Mouse (Mus musculus): ENCODE measurements around the gene Cntnap1. TPM values are rescaled to one million over a fixed set of nuclear protein-coding genes. Genes with fewer than 3 reads are reported as not detected.
A peak's percentile ranks its signal among the peaks of the same experiment; 100 is the strongest.

Cntnap1 gene
- polyA plus RNA-seq, 1 experiment: 151 TPM

DNA sequence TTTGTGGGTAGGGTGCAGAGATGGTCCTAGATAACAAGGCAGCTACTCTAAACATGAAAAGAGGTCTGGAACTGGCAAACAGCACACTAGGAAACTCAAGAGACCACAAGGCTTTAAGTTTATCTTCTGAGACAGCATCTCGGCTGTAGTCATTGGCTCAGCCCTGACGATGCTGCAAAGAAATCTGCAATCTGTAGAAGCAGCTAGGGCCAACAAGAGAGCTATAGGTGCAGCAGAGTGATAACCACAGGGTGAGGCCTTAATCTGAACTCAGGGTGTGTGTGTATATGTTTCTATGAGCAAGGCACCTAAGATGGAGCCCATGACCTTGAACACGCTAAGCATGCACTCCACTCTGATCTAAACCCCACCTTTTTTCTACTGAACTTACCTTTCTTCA, 29.2 kb downstream of the Cntnap1 start:
- Histone ChIP-seq H3K27me3 (ENCODE audit: control insufficient read depth, insufficient read depth, low read length) (no peaks in the 10 kb centered on the region), H3K4me1 (ENCODE audit: control insufficient read depth, insufficient read depth, low read length) (peaks cover 6% of the 10 kb centered on the region; the same call in 1 of the 2 replicates), H3K27ac (ENCODE audit: insufficient read depth, low read length) (no peak overlapping the region), H3K4me3 (replicated peaks; ENCODE audit: insufficient read depth, low read depth, low read length) (no peak overlapping the region)
- DNase-seq: no peak
- 94% methylated on average over 3 of the region's 3 CpGs for WGBS
- no peak for TF ChIP-seq POLR2A (IDR thresholded peaks at IDR 0.05; ENCODE audit: borderline replicate concordance, insufficient read depth, low read length)

- peak overlapping the region; percentile 33 for H3K4me3 ChIP-seq (replicated peaks; ENCODE audit: insufficient read depth, low read depth, low read length)
- 3% methylated on average over 7 of the region's 7 CpGs for WGBS
- peaks cover 6% of the 10 kb centered on the region; the same call in 1 of the 2 replicates for H3K4me1 ChIP-seq (ENCODE audit: control insufficient read depth, insufficient read depth, low read length)
- H3K27ac ChIP-seq (ENCODE audit: insufficient read depth, low read length): peak overlapping the region; percentile 41; the same call in 1 of the 2 replicates
- H3K27me3 ChIP-seq (ENCODE audit: control insufficient read depth, insufficient read depth, low read length): no peaks in the 10 kb centered on the region
- peak; percentile 97 for TF ChIP-seq CTCF (IDR thresholded peaks at IDR 0.05; ENCODE audit: borderline replicate concordance, insufficient read depth, low read depth, low read length)
- peak; percentile 36; the same call in 1 of the 2 replicates for TF ChIP-seq POLR2A (IDR thresholded peaks at IDR 0.05; ENCODE audit: borderline replicate concordance, insufficient read depth, low read length)
- peak; percentile 77 to 86 for DNase-seq
Observed at GRCm38 (mm10) chr11:101200986-101201385, 30.7 kb downstream of the Cntnap1 start.

DNA sequence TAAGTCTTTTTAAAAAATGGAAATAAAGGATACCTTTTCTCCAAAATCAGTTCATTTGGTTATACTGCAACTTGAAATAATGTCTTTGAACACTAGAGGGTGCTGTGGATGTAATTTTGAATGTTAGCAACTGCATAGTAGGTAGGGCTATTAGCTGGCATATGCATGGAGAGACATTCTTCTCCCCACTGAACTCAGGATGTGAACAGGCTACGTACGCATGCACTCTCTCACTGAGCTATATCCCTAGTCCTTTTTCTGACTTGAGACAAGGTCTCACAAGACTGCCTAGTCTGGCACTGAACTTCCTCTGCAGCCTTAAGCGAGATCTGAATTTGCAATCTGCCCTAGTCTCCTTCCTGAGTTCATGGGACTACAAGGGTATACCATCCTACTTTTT, 41.6 kb downstream of the Cntnap1 start:
- 31% methylated on average over 3 of the region's 3 CpGs for WGBS
- H3K4me3 ChIP-seq (replicated peaks; ENCODE audit: insufficient read depth, low read depth, low read length): no peak overlapping the region
- peak; percentile 46; the same call in 1 of the 2 replicates for TF ChIP-seq CTCF (IDR thresholded peaks at IDR 0.05; ENCODE audit: borderline replicate concordance, insufficient read depth, low read depth, low read length)
- TF ChIP-seq POLR2A (IDR thresholded peaks at IDR 0.05; ENCODE audit: borderline replicate concordance, insufficient read depth, low read length): no peak
- no peak overlapping the region for H3K27ac ChIP-seq (ENCODE audit: insufficient read depth, low read length)
- no peaks in the 10 kb centered on the region for H3K27me3 ChIP-seq (ENCODE audit: control insufficient read depth, insufficient read depth, low read length)
- H3K4me1 ChIP-seq (ENCODE audit: control insufficient read depth, insufficient read depth, low read length): no peaks in the 10 kb centered on the region
- peak in 1 of 2 experiments; percentile 63 for DNase-seq

DNA sequence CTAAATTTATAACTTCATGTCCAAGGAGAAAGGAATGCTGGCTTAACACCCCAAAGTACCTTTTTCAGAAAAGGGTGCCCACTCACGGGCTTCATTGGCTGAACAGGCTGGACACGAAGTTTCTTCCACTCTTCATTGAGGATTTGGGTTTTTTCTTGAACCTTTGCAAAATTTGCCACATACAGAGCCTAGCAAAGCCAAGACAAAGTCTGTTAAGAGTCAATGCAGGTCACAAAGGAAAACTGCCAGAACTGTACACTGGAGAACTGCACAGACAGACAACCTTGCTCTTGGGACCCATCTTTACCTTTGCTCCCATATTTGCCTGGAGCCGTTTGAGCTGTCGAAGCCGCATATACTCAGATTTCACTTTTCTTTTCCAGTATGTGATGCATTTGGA, 46.6 kb downstream of the Cntnap1 start:
- H3K4me3 ChIP-seq (replicated peaks; ENCODE audit: insufficient read depth, low read depth, low read length): no peak overlapping the region
- WGBS: 90% methylated on average over 5 of the region's 5 CpGs
- H3K27me3 ChIP-seq (ENCODE audit: control insufficient read depth, insufficient read depth, low read length): no peaks in the 10 kb centered on the region
- no peak for DNase-seq
- no peaks in the 10 kb centered on the region for H3K4me1 ChIP-seq (ENCODE audit: control insufficient read depth, insufficient read depth, low read length)
- no peak overlapping the region for H3K27ac ChIP-seq (ENCODE audit: insufficient read depth, low read length)
- TF ChIP-seq CTCF (IDR thresholded peaks at IDR 0.05; ENCODE audit: borderline replicate concordance, insufficient read depth, low read depth, low read length) (no peak), POLR2A (IDR thresholded peaks at IDR 0.05; ENCODE audit: borderline replicate concordance, insufficient read depth, low read length) (no peak)

GRCm38 (mm10) chr11:101218436-101219055, 48.2 kb downstream of the Cntnap1 start:
- Histone ChIP-seq H3K27ac (ENCODE audit: insufficient read depth, low read length) (no peak overlapping the region), H3K4me1 (ENCODE audit: control insufficient read depth, insufficient read depth, low read length) (no peaks in the 10 kb centered on the region), H3K27me3 (ENCODE audit: control insufficient read depth, insufficient read depth, low read length) (no peaks in the 10 kb centered on the region), H3K4me3 (replicated peaks; ENCODE audit: insufficient read depth, low read depth, low read length) (no peak overlapping the region)
- 85% methylated on average over 10 of the region's 10 CpGs for WGBS
- TF ChIP-seq CTCF (IDR thresholded peaks at IDR 0.05; ENCODE audit: borderline replicate concordance, insufficient read depth, low read depth, low read length) (no peak), POLR2A (IDR thresholded peaks at IDR 0.05; ENCODE audit: borderline replicate concordance, insufficient read depth, low read length) (no peak)
- DNase-seq: no peak

GRCm38 (mm10) chr11:101220853-101221252, 50.5 kb downstream of the Cntnap1 start:
- no peak overlapping the region for H3K27ac ChIP-seq (ENCODE audit: insufficient read depth, low read length)

DNA sequence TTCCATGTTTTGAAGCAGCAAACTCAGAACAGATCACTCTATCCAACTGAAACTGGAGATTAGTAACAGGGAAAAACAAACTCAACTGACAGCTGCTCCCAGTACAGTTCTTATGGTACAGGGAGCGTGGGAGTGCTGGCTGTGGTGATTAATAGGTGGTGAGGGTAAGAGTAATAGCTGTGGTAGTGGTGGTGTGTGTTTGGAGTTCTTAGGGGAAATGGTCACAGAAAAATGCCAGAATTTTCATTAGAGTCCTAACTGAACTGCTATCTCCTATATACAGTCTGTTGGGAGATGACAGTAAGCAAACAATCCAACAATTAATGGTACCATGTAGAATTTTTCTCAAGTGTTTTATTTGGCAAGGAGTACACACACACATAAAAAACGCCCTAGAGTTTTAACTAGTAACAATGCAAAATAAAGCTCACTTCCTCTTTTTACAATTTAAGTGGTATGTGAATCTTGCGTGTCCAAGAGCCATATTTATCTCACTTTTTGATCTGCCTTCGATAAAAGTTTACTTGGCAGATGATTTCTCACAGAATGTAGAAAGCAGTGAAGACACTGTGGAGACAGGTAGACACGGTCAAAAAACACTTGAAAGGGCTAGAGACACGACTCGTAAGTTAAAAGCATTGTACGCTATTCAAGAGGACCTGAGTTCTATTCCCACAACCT, 51.1 kb downstream of the Cntnap1 start:
- no peaks in the 10 kb centered on the region for H3K27me3 ChIP-seq (ENCODE audit: control insufficient read depth, insufficient read depth, low read length)
- DNase-seq: no peak
- TF ChIP-seq CTCF (IDR thresholded peaks at IDR 0.05; ENCODE audit: borderline replicate concordance, insufficient read depth, low read depth, low read length): no peak
- no peak overlapping the region for H3K4me3 ChIP-seq (replicated peaks; ENCODE audit: insufficient read depth, low read depth, low read length)
- H3K4me1 ChIP-seq (ENCODE audit: control insufficient read depth, insufficient read depth, low read length): no peaks in the 10 kb centered on the region
- H3K27ac ChIP-seq (ENCODE audit: insufficient read depth, low read length): no peak overlapping the region
- 93% methylated on average over 8 of the region's 8 CpGs for WGBS

More at GRCm38 (mm10) chr11:101220853-101221252, 50.5 kb downstream of the Cntnap1 start:
- Histone ChIP-seq H3K4me3 (replicated peaks; ENCODE audit: insufficient read depth, low read depth, low read length) (no peak overlapping the region), H3K27me3 (ENCODE audit: control insufficient read depth, insufficient read depth, low read length) (no peaks in the 10 kb centered on the region), H3K4me1 (ENCODE audit: control insufficient read depth, insufficient read depth, low read length) (no peaks in the 10 kb centered on the region)
- DNase-seq: no peak
- WGBS: 69% methylated on average over 2 of the region's 2 CpGs
- TF ChIP-seq CTCF (IDR thresholded peaks at IDR 0.05; ENCODE audit: borderline replicate concordance, insufficient read depth, low read depth, low read length): no peak
- no peak for TF ChIP-seq POLR2A (IDR thresholded peaks at IDR 0.05; ENCODE audit: borderline replicate concordance, insufficient read depth, low read length)

- no peak for TF ChIP-seq CTCF (IDR thresholded peaks at IDR 0.05; ENCODE audit: borderline replicate concordance, insufficient read depth, low read depth, low read length)
- no peak for TF ChIP-seq POLR2A (IDR thresholded peaks at IDR 0.05; ENCODE audit: borderline replicate concordance, insufficient read depth, low read length)
- Histone ChIP-seq H3K27me3 (ENCODE audit: control insufficient read depth, insufficient read depth, low read length) (no peaks in the 10 kb centered on the region), H3K27ac (ENCODE audit: insufficient read depth, low read length) (no peak overlapping the region), H3K4me1 (ENCODE audit: control insufficient read depth, insufficient read depth, low read length) (no peaks in the 10 kb centered on the region), H3K4me3 (replicated peaks; ENCODE audit: insufficient read depth, low read depth, low read length) (no peak overlapping the region)
- DNase-seq: no peak
- 96% methylated on average over 3 of the region's 3 CpGs for WGBS
Observed at GRCm38 (mm10) chr11:101224337-101224736, 54.0 kb downstream of the Cntnap1 start.

Measured in cerebellum, adult 2 months (tissue).